Mouse (Mus musculus): ENCODE measurements around the gene 9130019O22Rik.

DNA sequence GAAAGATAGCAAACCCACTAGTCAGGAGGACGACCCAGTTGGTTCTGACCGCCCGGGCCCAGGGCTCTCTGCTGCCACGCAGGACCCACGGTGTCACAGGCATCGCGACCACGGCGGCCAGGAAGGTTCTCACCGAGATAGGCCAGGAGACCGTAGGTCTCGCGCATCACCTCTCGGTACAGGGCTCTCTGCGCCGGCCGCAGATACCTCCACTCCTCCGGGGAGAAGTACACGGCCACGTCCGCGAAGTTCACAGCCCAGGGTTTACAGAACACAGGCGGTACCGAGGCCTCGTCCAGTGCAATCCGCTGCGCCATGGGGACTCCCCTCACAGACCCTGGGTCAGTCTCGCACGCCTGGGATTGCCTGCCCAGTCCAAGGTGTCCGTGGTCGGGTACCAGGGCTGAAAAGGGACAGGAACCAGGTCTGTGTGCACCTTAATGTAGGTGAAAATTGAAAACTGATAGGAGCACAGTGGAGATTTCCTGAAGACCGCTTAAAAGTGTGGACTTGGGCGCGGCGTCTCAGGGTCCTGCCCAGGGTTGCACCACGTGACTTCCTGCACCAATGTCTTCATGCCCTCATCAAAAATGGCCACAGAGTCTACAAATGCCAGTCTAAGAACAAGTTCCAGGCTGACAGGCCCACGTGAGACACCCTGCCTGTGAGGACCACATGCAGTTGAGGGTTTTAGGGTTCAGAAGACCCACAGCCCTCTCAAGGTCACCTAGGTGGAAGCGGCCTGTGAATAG, at the start of gene 9130019O22Rik:
- TF ChIP-seq CTCF (IDR thresholded peaks at IDR 0.05; ENCODE audit: insufficient read depth, low read length): no peak
- TF ChIP-seq POLR2A (IDR thresholded peaks at IDR 0.05; ENCODE audit: borderline replicate concordance, extremely low read depth, low read depth, low read length): peak; percentile 72; the same call in 1 of the 2 replicates
